Mouse (Mus musculus): ENCODE results near the gene Ankrd54.
"Not testable (repeated sequence)": the region's sequence is repeated elsewhere in the genome, so short reads cannot be mapped to it uniquely, and the experiment has no call there.

The Ankrd54 gene

DNA sequence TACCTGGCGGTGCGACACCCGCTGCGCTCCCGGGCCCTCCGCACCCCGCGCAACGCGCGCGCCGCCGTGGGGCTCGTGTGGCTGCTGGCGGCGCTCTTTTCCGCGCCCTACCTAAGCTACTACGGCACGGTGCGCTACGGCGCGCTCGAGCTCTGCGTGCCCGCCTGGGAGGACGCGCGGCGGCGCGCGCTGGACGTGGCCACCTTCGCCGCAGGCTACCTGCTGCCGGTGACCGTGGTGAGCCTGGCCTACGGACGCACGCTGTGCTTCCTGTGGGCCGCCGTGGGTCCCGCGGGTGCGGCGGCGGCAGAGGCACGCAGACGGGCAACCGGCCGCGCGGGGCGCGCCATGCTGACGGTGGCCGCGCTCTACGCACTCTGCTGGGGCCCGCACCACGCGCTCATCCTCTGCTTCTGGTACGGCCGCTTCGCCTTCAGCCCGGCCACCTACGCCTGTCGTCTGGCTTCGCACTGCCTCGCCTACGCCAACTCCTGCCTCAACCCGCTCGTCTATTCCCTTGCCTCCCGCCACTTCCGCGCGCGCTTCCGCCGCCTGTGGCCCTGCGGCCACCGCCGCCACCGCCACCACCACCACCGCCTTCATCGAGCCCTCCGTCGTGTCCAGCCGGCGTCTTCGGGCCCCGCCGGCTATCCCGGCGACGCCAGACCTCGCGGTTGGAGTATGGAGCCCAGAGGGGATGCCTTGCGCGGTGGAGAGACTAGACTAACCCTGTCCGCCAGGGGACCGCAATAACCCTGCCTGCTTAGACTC is 19.8 kb downstream of the Ankrd54 start:
- CTCF ChIA-PET, result no interaction called here

DNA sequence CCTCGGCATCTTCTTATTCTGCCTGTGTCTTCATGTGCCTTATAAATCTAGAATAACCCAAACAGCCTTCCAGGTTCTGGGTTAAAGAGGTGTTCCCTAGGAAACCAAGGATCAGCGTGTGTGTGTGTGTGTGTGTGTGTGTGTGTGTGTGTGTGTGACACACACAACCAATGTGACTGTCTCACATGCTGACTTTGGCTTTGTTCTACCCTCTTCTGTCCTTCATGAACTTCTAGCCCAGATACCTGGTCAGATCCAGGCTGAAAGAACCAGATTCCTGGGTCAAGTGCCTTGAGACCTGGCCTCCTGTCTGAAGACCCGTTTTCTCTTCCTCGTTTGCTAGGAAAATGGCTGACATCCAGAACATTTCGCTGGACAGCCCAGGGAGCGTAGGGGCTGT is 21.1 kb downstream of the Ankrd54 start, which contains the start of gene Galr3:
Galr3 (plus strand) TSS at position 301 of the 400 bp plus-strand sequence.
- CTCF ChIA-PET, result no interaction called here

DNA sequence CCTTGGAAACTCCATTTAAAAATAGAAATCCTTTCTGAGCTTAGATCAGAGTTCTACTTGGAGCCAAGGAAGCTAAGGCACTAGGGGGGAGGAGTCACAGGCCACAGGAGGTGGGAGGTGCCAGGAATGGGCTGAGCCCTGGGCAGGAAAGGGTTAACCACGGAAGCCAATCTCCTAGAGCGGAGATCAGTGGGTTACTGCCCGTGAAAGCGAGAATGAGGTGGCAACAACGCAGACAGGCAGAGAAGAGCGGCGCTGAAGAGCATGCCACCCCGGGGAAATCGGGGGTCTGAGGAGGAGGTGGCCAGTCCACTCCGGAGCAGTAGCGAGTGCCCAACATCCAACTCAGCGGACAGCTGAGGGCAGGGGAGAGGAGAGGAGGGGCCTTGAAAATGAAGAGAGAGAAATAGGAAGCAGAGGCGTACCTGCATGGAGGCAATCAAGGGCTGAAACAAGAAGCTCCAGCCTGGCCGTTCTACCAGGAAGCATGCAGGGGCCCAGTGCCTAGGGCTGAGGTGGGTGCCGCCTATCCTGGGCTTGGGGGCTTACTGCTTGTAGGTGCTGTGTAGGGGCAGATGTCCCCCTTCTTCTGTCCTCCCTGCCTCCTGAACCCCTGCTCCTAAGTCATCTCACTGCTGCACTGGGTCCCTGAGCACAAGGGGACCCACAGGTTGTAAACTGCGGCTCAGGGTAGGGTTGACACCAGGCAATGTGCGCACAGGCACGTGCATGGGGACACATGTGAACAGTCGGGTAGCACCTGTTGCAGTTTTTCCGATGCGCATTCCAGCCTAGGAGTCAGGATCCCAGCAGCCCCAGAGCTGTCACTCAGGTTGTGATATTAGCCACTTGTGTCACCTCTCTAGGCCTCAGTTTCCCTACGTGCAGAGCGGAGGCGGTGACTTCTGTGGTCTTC is 21.9 kb downstream of the Ankrd54 start:
- CTCF ChIA-PET, result interaction anchor here (0.8 kb wide), 1 partner anchor 14 kb away, joined by 3 read pairs; no protein-coding TSS in a partner anchor

DNA sequence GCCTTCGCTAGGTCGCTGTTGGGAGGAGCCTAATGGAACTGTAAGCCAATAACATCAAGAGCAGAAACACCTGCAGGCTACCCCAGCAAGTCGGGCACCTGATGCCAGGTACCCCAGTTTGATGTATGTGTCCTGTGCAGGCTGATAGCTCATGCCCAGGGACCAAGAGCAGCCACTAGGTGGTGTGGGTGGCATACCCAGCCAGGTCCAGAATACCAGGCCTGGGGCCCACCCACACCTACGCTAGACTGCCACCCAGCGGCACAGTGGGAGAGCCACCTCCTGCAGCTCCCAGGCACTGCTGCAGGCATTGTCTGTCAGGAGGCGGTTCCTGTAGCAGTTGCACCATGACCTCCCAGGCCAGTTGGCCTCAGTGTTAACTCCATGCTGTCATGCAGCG is 23.8 kb downstream of the Ankrd54 start:
- CTCF ChIA-PET, result interaction anchor here (0.7 kb wide), 1 partner anchor 690 kb away, joined by 3 read pairs; no protein-coding TSS in a partner anchor

DNA sequence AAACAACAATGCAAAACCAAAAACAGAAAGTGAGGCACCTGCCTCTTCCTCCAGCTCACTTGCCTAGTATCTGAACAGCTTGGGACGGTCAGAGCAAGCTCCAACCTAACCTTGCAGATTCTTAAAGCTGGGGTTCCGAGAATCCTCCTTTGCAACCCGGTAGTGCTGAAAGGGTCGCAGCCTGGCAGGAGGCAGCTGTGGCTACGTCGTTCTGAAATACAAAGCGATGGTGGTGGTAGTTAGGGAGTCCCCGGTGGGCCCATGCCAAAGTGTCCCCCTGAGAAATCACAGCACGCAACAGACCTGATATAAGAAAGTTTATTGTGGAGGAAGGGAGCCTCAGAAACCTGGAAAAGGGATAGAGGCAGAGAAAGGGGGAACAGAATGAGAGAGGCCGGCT is 24.4 kb downstream of the Ankrd54 start:
- CTCF ChIA-PET, result interaction anchor here (0.5 to 0.9 kb wide), 3 partner anchors 36 to 690 kb away, joined by 3 to 5 read pairs (median 3); no protein-coding TSS in a partner anchor

DNA sequence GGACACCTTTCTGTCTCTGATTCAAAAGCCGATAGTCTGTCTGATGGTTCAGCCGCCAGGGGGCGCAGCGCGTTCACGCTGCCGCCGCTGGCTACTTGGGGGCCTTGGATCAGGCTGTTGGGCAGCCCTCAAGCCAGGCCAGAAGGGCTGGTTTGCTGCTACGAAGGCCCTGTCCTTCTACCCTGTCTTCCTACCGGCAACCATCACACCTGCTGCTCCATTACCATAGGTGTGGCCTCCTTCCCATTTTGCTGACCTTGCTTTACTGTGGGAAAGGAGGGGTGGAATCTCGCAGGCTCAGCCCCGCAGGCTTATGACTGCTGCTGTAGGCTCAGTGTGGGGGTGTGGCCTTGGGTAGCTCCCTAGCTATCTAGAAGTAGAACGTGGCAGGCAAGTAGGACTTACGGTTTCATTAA is 24.8 kb downstream of the Ankrd54 start:
- CTCF ChIA-PET, result interaction anchor here (0.5 to 0.9 kb wide), 2 partner anchors 36 to 57 kb away, joined by 3 to 5 read pairs; no protein-coding TSS in a partner anchor

DNA sequence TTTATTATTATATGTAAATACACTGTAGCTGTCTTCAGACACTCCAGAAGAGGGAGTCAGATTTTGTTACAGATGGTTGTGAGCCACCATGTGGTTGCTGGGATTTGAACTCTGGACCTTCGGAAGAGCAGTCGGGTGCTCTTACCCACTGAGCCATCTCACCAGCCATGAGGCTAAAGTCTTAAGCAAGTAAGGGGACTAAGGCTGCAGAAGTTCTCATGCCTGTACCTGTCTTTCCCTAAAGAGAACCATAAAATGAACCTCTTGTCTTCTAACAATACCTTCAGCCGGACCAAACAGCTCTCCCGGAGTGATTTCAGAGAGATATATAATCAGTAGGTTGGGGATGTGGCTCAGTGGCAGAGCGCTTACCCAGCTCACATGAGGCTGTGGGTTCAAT is 30.8 kb downstream of the Ankrd54 start:
- CTCF ChIA-PET, result not testable (repeated sequence)

DNA sequence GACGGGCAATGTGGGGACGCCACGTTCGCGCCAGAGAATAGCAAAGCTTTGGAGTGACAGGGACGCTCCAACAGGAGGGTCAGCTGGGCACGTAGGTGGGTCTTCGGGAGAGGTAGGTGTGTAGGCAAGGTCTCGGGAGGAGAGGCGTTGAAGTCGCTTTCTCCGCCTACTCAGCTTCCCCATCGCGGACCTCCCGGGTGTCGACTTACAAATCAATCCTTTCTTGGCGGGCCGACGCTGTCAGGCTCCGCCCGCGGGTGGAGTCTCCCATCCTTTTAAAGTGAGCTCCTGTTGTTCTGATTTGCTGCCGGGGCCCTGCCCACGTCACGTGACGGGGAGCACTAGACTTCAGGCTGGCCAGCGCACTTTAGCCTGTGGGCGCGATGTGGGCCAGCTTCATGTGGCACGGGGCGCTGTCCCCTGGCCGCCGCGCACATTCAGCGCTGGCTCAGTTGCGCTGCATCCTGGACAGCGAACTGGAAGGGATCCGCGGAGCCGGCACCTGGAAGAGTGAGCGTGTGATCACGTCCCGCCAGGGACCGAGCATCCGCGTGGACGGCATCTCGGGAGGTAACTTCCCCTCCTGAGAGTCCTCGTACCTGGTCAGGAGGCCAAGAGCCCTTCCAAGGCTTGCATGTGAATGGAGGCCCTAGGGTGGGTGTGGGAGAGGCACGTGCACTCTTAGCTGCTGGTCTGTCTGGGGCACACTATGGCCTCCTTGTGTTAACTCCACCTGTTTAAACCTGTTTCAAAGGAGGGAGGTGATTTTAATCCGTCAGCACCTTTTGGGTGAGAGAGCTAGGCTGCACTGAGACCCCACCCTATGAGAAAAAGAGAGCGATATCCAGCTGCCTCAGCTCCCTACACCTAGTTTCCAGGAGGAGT is 31.9 kb downstream of the Ankrd54 start:
- CTCF ChIA-PET, result interaction anchor here (0.7 kb wide), 1 partner anchor 150 kb away, joined by 3 read pairs; no protein-coding TSS in a partner anchor

DNA sequence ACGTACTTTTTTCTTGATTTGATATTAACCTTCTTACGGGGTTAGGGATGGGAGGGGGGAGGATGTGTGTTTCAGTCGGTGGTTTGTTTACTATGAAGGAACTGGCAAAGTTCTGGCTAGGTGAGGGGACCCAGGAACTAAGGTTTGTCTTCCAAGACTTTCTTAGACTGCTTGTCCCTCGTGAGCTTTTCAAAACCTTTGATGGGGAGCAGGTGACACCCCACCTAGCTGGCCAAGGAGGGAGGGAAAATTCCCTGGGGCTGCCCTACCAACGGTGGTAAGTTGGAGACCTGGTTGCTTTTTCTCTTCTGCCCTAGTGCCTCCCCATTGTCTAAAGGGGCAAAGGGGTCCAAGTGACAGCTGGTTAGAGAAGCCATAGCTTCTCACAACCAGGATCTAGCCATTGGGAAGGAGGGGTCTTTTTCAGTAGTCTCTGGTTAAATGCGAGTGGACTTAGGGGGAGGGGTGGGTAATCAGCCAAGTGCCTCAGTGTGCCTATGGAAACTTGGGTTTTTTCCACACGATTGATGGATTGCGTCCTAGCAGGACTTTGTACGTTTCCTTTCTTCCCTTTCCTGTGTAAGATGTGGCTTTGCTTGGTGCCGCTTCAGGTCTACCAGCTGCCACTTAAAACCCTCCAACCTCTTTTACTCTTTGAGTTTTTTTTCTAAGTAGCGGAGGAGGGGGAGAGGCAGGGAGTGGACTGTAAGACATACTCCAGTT is 33.0 kb downstream of the Ankrd54 start:
- CTCF ChIA-PET, result interaction anchor here (0.8 kb wide), 1 partner anchor 10 kb away, joined by 4 read pairs; no protein-coding TSS in a partner anchor

DNA sequence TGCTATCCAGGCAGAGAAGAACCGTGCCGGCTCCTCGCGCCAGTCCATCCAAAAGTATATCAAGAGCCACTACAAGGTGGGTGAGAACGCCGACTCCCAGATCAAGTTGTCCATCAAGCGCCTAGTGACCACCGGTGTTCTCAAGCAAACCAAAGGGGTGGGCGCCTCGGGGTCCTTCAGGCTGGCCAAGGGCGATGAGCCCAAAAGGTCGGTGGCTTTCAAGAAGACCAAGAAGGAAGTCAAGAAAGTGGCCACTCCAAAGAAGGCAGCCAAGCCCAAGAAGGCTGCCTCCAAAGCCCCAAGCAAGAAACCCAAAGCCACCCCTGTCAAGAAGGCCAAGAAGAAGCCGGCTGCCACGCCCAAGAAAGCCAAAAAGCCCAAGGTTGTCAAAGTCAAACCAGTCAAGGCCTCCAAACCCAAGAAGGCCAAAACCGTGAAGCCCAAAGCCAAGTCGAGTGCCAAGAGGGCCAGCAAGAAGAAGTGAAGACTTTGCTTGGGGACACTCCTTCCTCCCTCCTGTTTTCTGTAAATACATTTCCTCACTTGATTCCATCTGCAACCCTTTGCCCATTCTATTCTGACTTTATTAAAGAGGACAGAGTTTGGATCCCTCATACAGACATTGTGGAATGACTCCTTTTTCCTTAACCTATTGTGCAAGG is 33.7 kb downstream of the Ankrd54 start:
- CTCF ChIA-PET, result interaction anchor here (0.8 kb wide), 1 partner anchor 11 kb away, joined by 4 read pairs; no protein-coding TSS in a partner anchor

DNA sequence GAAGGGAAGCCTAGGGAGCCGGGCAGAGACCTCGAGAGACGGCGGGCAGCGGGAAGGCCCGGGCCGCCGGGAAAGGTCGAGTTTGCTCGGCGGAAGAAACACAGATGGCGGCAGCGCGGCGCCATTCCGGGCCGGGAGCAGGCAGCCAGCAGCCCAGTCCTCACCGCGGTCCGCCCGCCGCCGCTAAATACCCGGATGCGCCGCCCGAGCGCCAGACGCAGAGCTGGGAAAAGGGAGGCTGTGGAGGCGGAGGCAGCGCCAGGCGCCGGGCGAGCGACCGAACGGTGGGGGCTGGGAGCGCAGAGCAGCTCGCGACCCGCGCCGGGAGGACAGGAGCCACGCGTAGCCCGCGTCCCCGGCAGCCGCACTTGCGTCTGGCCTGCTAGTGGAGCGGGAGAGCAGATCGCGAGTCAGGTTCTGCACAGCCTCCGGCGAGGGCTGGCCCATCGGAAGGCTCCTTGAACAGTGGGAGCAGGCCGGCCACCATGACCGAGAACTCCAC is 34.4 kb downstream of the Ankrd54 start, which contains the start of gene H1f0:
H1f0 (plus strand) TSS at position 214 of the 502 bp plus-strand sequence.
- CTCF ChIA-PET, result no interaction called here

DNA sequence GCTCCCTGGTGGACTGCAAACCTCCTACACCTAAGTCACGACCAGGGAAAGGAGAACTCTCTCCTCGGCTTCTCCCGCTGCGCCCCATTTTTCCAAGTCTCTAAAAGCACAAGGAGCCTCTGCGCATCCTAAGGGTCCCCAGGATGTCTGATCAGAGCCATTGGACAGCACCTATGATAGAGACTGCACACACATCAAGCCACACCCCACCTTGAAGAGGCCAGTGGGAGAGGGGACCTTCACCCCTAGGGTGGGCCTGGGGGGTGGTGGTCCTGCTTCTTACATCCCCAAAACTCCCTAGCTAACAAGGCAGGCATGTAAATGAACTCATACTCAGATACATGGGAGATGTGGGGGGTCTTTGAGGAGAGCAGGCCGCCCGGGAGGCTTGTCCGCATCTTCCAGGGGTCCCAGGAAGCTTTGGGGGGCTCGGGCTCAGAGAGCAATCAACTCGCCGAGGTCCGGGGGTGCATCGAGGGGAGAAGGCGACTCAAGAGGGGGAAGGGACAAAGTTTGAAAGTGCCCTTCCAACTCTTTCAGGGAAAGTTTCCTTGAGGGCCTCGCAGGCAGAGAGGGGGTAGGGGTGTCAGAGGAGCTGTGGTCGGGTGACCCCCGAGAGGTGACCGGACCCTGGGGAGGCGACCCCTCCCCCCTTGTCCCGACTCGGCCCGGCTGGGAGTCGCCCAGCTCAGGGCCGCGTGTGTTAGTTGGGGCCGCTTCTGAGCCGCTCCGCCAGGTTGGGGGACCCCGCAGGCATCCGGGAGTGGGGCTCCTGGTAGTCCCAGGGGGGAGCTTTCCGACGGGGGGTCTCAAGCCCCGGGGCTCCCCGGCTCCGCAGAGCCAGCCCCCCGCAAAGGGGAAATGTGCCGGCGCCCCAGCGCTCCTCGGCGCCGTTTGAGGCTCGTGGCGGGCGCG is 35.1 kb downstream of the Ankrd54 start:
- CTCF ChIA-PET, result interaction anchor here (1.1 to 1.2 kb wide), 2 partner anchors 12 to 45 kb away, joined by 3 to 6 read pairs; no protein-coding TSS in a partner anchor

DNA sequence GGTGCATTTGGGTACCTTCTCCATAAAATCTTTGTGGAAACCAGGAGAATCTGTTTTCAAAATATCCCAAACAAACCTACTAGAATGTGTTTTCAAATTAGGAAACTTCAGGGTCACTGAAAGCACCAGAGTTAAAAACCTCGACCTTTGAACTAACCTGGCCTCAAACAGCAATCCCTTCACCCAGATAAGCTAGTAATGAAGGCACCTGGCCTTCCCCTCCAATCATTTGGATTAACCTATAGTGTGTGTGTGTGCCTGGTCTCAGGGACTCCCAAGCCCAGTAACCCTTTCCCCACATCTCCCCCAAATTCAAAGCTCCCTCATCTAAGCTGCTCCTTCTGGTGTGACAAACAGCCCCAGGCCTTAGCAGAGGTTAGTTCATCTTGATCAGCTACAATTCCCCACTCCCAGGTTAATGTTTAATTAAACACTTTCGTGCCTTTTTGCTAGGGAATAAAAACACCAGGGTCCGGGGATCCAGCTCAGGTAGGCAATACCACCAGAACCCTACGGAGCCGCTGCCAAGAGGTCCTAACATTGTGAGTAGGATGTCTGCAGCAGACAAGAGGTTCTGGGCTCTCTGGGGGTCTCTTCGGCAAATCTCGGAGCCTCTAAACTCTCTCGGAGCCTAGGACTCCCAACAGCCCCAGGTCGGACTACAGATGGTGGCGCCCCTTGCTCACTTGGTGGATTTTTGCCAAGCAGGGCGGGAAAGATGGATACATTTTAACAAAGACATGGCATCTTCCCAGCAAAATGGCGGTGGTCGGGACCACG is 36.0 kb downstream of the Ankrd54 start:
- CTCF ChIA-PET, result interaction anchor here (1.1 to 1.2 kb wide), 2 partner anchors 13 to 45 kb away, joined by 3 to 6 read pairs; no protein-coding TSS in a partner anchor

DNA sequence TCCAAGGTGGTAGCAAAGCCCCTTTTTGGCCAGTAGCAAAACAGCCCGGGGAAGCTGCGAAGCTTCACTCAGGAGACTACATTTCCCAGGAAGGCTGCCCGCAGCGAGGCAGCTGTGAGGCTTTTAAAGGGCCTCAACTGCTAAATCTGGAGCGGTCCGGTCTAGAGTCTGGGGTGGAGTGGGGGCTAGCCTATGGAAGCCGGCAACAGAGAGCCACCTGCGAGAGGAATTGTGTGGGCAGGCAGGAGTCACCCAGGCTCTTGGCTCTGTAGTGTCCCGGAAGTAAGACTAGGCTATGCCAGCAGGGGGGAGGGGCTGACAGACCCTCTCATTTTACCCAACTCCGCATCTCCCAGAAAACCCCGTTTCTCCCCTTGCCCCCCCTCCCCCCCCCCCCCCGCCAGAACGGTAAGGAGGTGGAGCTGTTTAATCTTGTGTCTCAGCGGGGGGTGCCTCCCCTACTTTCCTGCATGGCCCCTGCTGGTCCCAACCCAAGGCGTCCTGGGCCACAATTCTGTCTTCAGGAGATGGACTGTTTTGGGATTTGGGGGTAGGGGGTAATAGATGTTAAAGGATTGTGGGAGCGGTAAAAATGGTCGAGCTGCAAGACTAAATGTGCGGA is 36.9 kb downstream of the Ankrd54 start:
- CTCF ChIA-PET, result interaction anchor here (1.1 to 1.2 kb wide), 2 partner anchors 14 to 46 kb away, joined by 3 to 6 read pairs; no protein-coding TSS in a partner anchor

DNA sequence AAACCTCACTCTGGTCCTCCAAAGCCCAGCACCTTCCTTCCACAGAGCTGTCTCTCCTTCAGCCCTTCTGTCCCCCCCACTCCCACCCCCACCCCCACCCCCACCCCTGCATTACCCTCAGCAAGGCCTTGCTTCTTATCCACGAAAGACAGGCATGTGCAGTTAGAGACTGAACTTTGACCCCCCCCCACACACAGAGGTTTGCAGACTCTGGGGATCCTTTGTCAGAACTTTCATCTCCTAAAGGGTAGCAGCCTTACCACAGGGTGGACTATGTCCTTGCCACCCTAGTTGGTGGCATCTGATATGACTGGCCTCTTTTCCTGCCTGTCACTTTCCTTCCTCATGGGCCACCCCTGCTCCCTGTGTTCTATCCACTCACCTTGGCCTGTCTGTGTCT is 39.3 kb downstream of the Ankrd54 start:
- CTCF ChIA-PET, result no interaction called here

DNA sequence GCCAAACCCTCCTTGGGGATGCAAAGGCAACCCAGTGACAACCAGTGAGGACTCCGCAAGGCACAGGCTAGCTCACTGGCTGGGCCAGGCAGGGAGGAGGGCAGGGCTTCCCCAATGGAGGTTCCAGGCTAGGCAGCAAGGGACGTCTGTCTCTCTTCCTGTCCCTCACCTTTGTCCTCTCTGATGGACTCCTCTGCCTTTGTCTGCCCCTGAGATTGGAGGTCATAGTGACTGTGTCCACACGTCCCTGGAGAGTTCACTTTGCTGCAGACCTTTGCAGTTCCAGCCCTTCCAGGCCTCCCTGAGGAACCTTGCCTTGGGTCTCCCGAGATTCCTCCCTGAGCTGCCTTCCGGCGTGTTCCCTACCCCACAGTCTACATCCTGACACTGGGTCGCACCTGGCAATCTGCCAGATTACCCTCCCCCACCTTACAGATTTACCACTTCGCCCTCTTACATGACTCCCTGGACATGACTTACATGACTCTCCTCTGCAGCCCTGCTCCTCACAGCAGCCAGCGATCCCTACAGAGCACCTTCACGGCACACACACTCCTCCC is 39.9 kb downstream of the Ankrd54 start:
- CTCF ChIA-PET, result no interaction called here

DNA sequence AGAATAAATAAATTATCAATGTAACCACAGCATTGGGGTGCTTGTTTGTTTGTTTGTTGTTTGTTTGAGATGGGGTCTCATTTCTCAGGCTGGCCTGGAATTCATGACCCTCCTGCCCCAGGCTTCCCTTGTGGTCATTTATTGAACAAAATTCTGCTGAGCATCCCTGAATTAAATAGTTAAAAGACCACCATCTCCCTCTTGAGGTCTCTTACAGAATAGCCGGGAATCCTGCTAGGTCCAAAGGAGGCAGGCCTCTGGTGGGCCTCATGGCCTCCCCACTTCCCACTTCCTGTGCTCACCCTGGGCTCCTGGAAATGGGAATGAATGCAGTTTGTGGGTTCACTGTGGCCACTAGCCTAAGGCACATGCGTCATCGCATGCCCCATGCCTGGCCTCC is 43.8 kb downstream of the Ankrd54 start:
- CTCF ChIA-PET, result no interaction called here
